Mouse (Mus musculus) embryo, embryonic 11.5 days (tissue): ENCODE measurements around the gene Ptprn2.
A peak's percentile ranks its signal among the peaks of the same experiment; 100 is the strongest.

ENCODE experiments used
- DNase-seq: peaks from one replicate; pipeline ENCODE4 v3.0.0-alpha.2; 2012; ENCODE audit warnings: low read depth, low spot score

Ptprn2 gene

GRCm38 (mm10) chr12:117158950-117159668, 673.6 kb downstream of the Ptprn2 start:
- DNase-seq, result no peak

DNA sequence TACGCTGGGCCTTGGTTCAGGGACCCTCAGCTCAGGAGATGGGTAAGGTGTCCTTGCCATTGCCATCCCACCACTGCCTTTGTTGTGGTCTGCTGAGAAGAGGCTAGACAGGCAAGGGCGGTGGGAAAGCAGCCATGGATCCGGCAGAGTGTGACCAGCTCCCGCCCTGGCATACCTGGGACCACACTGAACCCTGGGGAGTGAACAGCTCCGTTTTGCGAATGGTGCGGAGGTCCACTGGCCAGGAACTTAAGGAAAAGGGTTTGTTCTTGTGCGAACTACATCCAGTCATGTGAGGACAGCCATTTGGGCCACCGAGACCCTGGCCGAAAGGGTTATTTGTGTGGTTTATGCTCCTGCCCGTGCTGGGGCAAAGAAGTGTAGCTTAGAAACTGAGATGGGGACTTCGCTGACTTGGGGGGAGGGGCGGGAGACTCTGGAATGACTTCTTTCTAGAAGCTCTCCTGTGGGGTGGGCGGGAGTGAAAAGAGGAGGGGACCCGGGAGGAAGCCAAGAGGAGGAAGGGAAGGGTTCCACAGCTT, 674.2 kb downstream of the Ptprn2 start:
- DNase-seq, result no peak

DNA sequence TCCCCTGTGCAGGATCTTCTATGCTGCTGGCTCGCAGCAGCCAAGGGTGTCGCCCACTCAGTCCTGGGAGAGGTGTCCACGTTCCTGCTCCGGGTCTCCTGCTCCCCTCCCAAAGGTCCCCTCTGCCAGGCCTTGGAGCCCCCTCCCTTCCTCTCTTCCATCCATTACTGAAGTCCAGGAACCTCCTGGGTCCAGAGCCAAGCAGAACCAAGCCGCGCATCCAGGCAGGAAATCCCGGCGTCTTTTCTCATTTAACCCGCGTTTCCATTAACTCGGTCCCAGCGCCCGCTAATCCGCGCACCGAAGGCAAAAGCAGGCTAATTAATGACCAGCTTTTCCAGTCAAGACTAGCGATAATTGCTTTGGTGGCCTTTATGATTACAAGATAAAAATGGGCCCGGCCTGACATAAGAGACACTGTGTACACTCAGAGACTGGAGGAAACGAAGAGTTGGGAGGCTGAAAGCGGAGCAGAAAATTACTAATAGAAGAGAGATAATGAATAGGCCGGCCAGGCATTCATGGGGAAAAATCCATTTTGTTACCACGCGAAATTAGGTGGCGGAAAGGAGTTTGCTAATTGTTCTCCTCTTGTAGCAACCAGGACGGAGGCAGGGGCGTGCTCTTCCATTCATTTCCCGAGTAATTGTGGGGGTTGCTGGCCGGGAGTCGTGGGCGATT, 674.8 kb downstream of the Ptprn2 start:
- no peak for DNase-seq

- no peak for DNase-seq
Observed at GRCm38 (mm10) chr12:117162180-117162579, 676.7 kb downstream of the Ptprn2 start.

GRCm38 (mm10) chr12:117163789-117164188, 678.3 kb downstream of the Ptprn2 start:
- DNase-seq, result no peak

- DNase-seq, result no peak
Observed at GRCm38 (mm10) chr12:117166266-117166665, 680.7 kb downstream of the Ptprn2 start.

- DNase-seq, result no peak
Observed at GRCm38 (mm10) chr12:117169670-117170069, 684.1 kb downstream of the Ptprn2 start.

DNA sequence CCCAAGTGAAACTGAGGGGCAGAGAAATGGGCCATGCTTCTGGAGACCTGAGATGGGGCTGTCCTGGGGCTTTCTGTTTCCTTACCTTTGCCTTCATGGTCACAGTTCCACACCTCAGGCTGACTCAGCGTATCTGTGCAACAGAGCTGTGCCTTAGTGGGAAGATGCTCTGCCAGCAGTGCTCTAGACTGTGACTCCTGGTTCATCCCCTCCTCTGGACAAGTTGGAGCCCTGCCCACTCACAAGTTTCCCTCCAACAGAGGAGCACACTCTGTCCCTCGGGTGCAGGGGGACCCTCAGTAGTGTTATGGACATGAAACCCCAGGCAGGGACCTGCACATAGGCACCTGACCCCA, 687.0 kb downstream of the Ptprn2 start:
- no peak for DNase-seq

DNA sequence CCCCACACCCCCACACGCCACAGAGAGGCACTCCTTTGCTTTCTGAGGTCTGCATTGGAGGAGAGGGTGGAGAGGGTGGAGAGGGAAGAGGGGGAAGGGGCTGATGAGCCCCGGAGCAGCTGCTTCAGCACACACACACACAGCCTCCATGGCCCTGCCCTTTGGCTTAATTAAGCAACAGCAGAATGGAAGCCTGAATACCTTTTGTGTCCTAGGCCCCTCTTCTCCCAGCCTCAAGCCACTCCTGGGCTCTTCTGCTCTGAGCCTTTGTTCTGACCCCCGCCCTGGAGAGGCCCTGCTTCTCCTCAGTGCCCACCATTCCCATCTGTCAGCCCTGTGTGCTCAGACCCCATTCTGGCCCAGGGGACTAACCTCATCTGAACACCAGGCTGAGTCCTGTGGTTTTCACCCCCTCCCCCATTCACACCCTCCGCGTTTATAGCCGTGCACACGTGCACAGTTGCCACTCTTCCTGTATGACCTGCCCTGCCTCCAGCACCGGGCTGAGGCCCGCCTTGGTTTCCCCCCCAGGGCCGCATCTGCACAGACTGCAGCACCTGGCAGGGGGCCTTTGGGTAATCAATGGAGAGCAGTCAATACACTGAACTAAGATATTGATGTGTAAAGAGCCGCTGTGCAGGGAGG, 687.5 kb downstream of the Ptprn2 start:
- no peak for DNase-seq

GRCm38 (mm10) chr12:117174189-117174588, 688.7 kb downstream of the Ptprn2 start:
- no peak for DNase-seq

DNA sequence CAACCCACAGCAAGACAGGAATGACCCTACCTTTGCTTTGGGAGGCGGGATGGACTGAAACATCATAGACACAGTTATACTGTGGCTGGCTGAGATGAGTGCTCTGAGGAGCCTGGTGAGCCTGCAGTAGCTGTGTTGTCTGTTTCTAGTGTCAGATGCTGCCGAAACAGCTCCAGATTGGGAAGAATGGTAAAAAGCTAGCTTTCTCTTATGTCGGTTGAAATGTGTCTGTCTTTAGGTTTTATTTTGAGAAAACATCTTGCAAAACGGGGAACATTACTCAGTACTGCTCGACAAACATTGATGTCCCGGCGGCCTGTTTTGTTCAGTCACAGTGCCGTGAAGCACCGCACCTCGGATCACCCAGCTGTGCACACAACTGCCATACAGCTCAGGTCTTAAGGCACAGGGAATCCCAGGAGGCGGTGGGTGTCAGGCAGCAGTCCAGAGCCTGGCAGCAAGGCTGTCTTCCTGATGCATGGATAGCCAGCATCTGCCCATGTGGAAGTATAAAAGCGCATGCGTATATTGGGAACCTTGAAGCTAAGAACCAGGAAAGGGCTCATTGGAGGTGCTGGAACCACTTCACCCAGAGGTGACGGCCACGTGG, 689.7 kb downstream of the Ptprn2 start:
- no peak for DNase-seq

DNA sequence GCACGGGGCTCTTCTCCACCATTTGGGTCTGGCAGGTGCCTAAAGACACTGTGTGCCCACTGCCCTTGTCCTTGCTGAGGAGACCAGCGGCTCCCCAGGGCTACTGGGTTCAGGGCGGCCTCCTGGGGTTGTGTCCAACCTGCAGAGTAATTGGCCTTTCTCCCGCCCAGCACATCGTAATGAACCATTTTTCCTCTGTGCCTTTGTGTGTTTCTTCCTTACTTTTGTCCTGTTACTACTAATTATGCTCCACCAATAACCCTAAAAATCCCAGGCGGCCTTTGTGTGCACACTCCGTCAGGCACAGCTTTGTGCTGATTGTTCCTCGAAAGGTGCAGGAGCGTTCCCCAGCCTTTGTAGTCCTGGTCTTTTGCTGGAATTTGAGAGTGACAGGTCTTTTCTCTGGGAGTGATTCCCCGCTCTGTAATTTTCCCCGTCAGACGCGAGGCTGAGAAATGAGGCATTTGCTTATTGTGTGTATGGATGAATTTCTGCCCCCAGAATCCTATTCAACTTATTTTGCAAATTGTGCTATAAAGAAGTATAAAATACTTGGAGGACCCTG, 690.8 kb downstream of the Ptprn2 start:
- DNase-seq, result no peak

DNA sequence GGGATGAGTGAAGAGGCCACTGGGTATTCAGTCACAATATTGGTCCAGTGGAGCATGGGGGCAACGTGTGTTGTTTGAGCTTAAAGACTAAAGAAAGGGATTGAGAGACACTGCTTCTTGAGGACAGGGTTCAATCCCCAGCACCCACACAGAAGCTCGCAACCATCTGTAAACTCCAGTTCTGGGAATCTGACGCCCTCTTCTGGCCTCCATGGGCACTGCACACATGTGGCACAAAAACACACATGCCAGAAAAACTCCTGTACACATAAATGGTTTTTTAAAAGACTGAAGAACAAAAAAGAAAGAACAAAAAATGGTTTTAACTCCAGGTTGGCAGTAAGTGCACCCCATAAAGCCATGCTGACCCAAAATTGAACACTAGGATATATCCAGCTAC, 701.6 kb downstream of the Ptprn2 start:
- DNase-seq, result no peak

DNA sequence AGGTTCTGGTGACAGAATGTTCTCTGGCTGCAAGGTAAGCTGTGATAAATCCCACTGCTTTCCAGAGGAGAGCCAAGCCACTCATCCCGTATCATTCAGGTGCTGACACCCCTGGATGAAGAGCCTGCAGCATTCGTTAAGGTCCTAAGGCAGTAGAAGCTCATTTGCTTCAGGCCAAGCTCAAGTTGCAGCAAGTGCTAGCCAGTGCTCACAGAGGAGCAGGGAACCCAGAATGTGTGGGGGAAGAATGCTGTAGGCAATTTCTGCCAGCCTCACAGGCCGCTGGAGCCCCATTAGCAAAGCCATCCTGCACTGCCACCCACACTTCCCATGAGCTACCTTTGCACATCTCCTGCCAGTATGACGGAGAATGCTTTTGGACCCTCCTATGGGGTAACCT, 706.5 kb downstream of the Ptprn2 start:
- DNase-seq, result no peak

DNA sequence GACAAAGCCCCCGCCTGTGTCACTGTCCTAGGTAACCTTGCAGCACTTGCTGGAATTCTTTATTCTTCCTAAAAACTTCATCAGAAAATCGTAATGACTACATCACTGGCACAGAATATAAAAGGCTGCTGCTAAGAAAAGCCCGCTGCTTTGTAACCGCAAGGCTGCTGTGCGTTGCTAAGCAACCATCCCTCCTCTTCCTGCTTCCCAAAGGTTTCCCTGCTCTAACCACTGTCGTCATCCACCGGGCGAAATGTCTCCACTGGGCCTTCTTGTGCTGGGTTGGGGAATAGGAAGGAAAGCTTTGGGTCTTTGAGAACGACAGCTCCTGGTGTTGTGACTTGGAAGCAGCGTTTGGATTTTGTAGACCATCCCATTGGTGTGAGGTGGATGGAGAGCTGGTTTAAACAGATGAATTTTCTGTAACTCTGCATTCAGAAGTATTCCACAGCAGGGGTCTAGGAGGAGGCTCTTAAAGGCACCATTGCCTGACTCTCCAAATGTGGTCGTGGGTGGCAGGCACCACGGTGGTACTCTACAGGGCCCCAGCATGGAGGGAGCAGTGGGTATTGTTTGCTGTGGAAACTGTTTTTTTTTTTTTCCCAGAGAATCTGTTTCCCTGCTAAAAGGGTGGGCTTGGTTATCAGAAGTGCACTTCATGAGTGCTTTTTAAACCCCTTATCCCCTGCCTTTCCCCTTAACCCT, 711.4 kb downstream of the Ptprn2 start:
- DNase-seq, result peak; percentile 36

GRCm38 (mm10) chr12:117198093-117198492, 712.6 kb downstream of the Ptprn2 start:
- no peak for DNase-seq

DNA sequence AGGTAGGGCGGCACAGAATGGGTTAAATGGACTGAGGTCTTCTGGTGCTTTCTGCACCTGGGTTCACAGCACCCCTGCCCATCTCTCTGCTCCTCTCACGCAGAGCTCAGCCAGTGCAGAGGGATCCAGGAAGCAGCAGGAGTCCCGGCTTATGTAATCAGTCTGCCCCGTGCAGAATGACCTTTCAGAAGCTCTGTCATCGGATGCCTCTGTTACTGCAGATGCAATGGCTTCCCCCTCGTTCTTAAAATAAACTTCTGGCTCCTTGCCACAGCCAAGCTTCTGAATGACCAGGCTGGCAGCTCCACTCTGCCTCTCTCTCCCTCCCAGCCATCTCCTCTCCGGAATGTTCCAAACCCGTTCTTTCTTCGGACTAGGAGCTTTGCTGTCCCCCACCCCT, 714.6 kb downstream of the Ptprn2 start:
- DNase-seq, result peak; percentile 17

DNA sequence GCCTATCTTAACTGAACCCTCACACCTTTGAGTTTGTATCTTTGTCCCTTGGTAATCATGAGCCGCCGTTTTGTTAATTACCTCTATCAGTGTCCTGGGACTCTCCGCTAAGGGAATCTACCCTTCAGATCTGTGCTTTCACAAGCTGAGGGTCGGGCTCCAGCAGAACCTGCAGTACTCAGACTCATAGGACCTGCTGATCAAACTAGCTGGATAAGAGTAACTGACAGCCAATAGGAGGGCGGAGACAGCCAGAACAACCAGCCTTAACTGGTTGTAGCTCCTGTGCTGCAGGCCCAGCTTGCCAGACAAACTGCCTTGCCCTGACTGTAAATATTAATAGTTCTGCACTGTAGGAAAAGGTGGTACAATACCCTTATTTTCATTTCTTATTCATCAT, 715.1 kb downstream of the Ptprn2 start:
- no peak for DNase-seq

DNA sequence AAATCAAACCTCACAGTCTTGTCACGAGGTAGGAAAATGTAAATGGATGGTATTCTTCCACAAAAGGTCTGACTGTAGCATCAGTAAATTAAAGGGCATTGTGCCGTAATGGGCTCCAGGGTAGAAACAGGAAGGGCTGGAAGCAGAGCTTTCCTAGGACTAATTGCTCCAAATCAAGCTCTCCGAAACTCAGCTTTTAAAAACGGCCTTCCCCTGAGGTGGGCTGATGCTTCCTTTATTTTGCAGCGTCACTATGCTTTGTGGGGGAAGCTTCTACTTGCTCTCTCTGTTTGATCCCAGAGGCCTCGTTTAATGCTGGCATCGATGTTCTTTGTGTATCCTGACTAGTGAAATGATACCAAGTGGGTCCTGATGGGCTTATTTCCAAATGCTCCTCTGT, 718.0 kb downstream of the Ptprn2 start:
- DNase-seq, result no peak

GRCm38 (mm10) chr12:117204905-117205304, 719.4 kb downstream of the Ptprn2 start:
- no peak for DNase-seq

DNA sequence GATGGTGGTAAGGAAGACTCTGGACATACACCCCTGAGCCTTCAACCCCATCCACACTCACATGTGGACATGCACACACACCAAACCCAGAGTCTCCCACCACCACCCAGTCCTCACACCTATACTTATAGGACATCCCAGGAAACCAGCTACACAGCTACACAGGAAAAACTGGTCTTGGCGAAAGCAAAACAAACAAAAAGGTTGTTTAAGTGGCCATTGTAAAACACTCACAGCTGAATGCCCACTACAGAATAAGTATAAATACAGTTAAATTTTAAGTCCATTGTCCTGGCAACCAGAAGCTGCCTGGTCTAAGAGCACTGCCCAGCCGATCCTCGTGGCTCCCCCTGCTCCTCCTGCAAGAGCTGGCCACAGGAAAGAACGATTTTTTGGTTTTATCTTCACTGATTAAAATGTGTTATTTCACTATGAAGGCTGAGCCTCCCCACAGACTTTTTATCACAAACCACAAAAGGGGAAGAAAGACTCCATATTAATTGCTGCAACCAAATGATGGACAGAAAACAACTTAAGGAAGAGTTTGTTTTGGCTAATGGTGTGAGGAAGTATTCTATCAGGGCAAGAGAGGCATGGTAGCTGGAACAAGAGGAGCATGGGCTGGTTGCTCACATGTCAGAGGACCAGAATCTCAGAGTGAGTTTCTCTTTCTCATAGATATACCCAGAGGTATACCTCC, 722.1 kb downstream of the Ptprn2 start:
- DNase-seq, result no peak
